Mouse (Mus musculus) MEL (cell line): Measurements from ENCODE around the gene Syk. TPM values are rescaled to one million over a fixed set of nuclear protein-coding genes. Genes with fewer than 3 reads are reported as not detected.

Source experiments
- DNase-seq: peaks from one replicate; pipeline ENCODE4 v3.0.0; 2011; ENCODE audit warnings: low read depth, low spot score
- H3K27ac ChIP-seq: 2 replicates; pipeline ENCODE4 v1.5.1; 2012; ENCODE audit warnings: low read depth, mild to moderate bottlenecking, control low read depth, low read length, moderate library complexity; ENCODE audit not compliant: control insufficient read depth
- H3K27me3 ChIP-seq, 2 experiments: fragments of 150-350 bp in 1 of 2; sonication (generic) in 1 of 2; 2 replicates each; pipeline ENCODE4 v1.6.1; 2012; ENCODE audit warnings: low read length in 2 of 2, mild to moderate bottlenecking in 2 of 2, improper control_type of control experiment in 1 of 2, moderate library complexity in 1 of 2; ENCODE audit not compliant: insufficient read depth in 2 of 2, control insufficient read depth in 1 of 2
- H3K36me3 ChIP-seq, 2 experiments: 2 replicates each; pipeline ENCODE4 v1.6.1; 2012 to 2014; ENCODE audit warnings: low read length in 2 of 2, improper control_type of control experiment in 1 of 2, inconsistent platforms in 1 of 2, mild to moderate bottlenecking in 1 of 2; ENCODE audit not compliant: insufficient read depth in 2 of 2, control insufficient read depth in 1 of 2
- H3K4me1 ChIP-seq, 2 experiments: fragments of 150-350 bp in 1 of 2; sonication (generic) in 1 of 2; 2 replicates each; pipeline ENCODE4 v1.6.1; 2012; ENCODE audit warnings: low read length in 2 of 2, improper control_type of control experiment in 1 of 2, mild to moderate bottlenecking in 1 of 2; ENCODE audit not compliant: insufficient read depth in 2 of 2, control insufficient read depth in 1 of 2
- H3K4me3 ChIP-seq, 2 experiments: fragments of 150-350 bp in 1 of 2; sonication (generic) in 1 of 2; 2 replicates each; pipeline ENCODE4 v1.5.1; 2012; ENCODE audit warnings: low read depth in 2 of 2, low read length in 2 of 2, mild to moderate bottlenecking in 2 of 2, moderate library complexity in 2 of 2, control low read depth in 1 of 2, improper control_type of control experiment in 1 of 2; ENCODE audit not compliant: control insufficient read depth in 1 of 2, insufficient read depth in 1 of 2
- H3K79me2 ChIP-seq: 2 replicates; pipeline ENCODE4 v1.6.1; 2012; ENCODE audit warnings: mild to moderate bottlenecking, low read length, moderate library complexity; ENCODE audit not compliant: control insufficient read depth, poor library complexity, insufficient read depth
- H3K9ac ChIP-seq: 2 replicates; pipeline ENCODE4 v1.6.1; 2012; ENCODE audit warnings: low read depth, mild to moderate bottlenecking, control low read depth, low read length, moderate library complexity; ENCODE audit not compliant: control insufficient read depth, poor library complexity, severe bottlenecking
- H3K9me3 ChIP-seq: fragments of 150-350 bp; sonication (generic); replicated peaks from 2 replicates; pipeline ENCODE4 v1.6.1; 2012; ENCODE audit warnings: mild to moderate bottlenecking, low read length, improper control_type of control experiment, moderate library complexity; ENCODE audit not compliant: insufficient read depth
- BHLHE40 ChIP-seq: IDR thresholded peaks from 2 replicates; pipeline ENCODE4 v1.6.1; 2012; ENCODE audit warnings: low read depth, mild to moderate bottlenecking, inconsistent platforms, low read length, improper control_type of control experiment, borderline replicate concordance
- CHD1 ChIP-seq: IDR thresholded peaks from 2 replicates; pipeline ENCODE4 v1.6.1; 2012; ENCODE audit warnings: low read depth, mild to moderate bottlenecking, inconsistent platforms, low read length, improper control_type of control experiment
- CHD2 ChIP-seq: IDR thresholded peaks from 2 replicates; pipeline ENCODE4 v1.6.1; 2011; ENCODE audit warnings: low read length, improper control_type of control experiment
- CTCF ChIP-seq, 3 experiments: IDR thresholded peaks in 2 of 3; conservative IDR thresholded peaks in 1 of 3; 2 replicates each; pipeline ENCODE4 v1.5.1; 2011 to 2012; ENCODE audit warnings: low read length in 3 of 3, low read depth in 2 of 3, mild to moderate bottlenecking in 2 of 3, improper control_type of control experiment in 1 of 3, inconsistent platforms in 1 of 3, mixed read lengths in 1 of 3, moderate library complexity in 1 of 3; ENCODE audit not compliant: control insufficient read depth in 1 of 3, insufficient read depth in 1 of 3, poor library complexity in 1 of 3, severe bottlenecking in 1 of 3
- EP300 ChIP-seq, 2 experiments: IDR thresholded peaks; 2 replicates each; pipeline ENCODE4 v1.6.1; 2011; ENCODE audit warnings: improper control_type of control experiment in 2 of 2, low read length in 2 of 2, low read depth in 1 of 2, mild to moderate bottlenecking in 1 of 2
- GABPA ChIP-seq: IDR thresholded peaks from 2 replicates; pipeline ENCODE4 v1.6.1; 2012; ENCODE audit warnings: low read depth, mild to moderate bottlenecking, inconsistent platforms, low read length, improper control_type of control experiment, moderate library complexity
- GATA1 ChIP-seq: IDR thresholded peaks from 2 replicates; pipeline ENCODE4 v1.6.1; 2011; ENCODE audit warnings: low read depth, low read length, improper control_type of control experiment
- MEF2A ChIP-seq: IDR thresholded peaks from 2 replicates; pipeline ENCODE4 v1.6.1; 2014; ENCODE audit warnings: low read depth, mild to moderate bottlenecking, inconsistent platforms, low read length, improper control_type of control experiment; ENCODE audit not compliant: poor library complexity, insufficient replicate concordance, severe bottlenecking; ENCODE audit errors: extremely low read depth
- MXI1 ChIP-seq: IDR thresholded peaks from 2 replicates; pipeline ENCODE4 v1.6.1; 2011; ENCODE audit warnings: mild to moderate bottlenecking, low read depth, low read length, improper control_type of control experiment
- MYC ChIP-seq: IDR thresholded peaks from 2 replicates; pipeline ENCODE4 v1.6.1; 2011; ENCODE audit warnings: low read depth, mild to moderate bottlenecking, low read length, improper control_type of control experiment, moderate library complexity
- NRF1 ChIP-seq: IDR thresholded peaks from 2 replicates; pipeline ENCODE4 v1.6.1; 2014; ENCODE audit warnings: low read depth, mild to moderate bottlenecking, inconsistent platforms, low read length, improper control_type of control experiment, moderate library complexity; ENCODE audit not compliant: poor library complexity, insufficient read depth, severe bottlenecking
- POLR2A ChIP-seq, 2 experiments: IDR thresholded peaks; 2 replicates each; pipeline ENCODE4 v1.6.1; 2011 to 2012; ENCODE audit warnings: low read length in 2 of 2, mild to moderate bottlenecking in 2 of 2, control low read depth in 1 of 2, improper control_type of control experiment in 1 of 2, low read depth in 1 of 2, moderate library complexity in 1 of 2; ENCODE audit not compliant: control insufficient read depth in 1 of 2, insufficient read depth in 1 of 2, poor library complexity in 1 of 2
- POLR2AphosphoS2 ChIP-seq: IDR thresholded peaks from 2 replicates; pipeline ENCODE4 v1.6.1; 2011; ENCODE audit warnings: low read length, improper control_type of control experiment
- RCOR1 ChIP-seq: IDR thresholded peaks from 2 replicates; pipeline ENCODE4 v1.6.1; 2012; ENCODE audit warnings: low read depth, mild to moderate bottlenecking, inconsistent platforms, low read length, improper control_type of control experiment
- TAL1 ChIP-seq: IDR thresholded peaks from 2 replicates; pipeline ENCODE4 v1.6.1; 2012; ENCODE audit warnings: mild to moderate bottlenecking, inconsistent platforms, low read length, moderate library complexity, mixed read lengths
- TBP ChIP-seq: IDR thresholded peaks from 2 replicates; pipeline ENCODE4 v1.8.0; 2011; ENCODE audit warnings: low read depth, low read length, improper control_type of control experiment
- TCF12 ChIP-seq: IDR thresholded peaks from 2 replicates; pipeline ENCODE4 v1.6.1; 2014; ENCODE audit warnings: low read depth, mild to moderate bottlenecking, inconsistent platforms, low read length, improper control_type of control experiment, moderate library complexity
- USF1 ChIP-seq: IDR thresholded peaks from 2 replicates; pipeline ENCODE4 v1.6.1; 2014; ENCODE audit warnings: low read depth, mild to moderate bottlenecking, inconsistent platforms, low read length, improper control_type of control experiment, moderate library complexity
- USF2 ChIP-seq, 2 experiments: IDR thresholded peaks; 2 replicates each; pipeline ENCODE4 v1.6.1; 2011 to 2012; ENCODE audit warnings: improper control_type of control experiment in 2 of 2, low read length in 2 of 2, borderline replicate concordance in 1 of 2, inconsistent platforms in 1 of 2, low read depth in 1 of 2, mild to moderate bottlenecking in 1 of 2; ENCODE audit not compliant: insufficient read depth in 1 of 2
- ZKSCAN1 ChIP-seq: IDR thresholded peaks from 2 replicates; pipeline ENCODE4 v1.6.1; 2012; ENCODE audit warnings: low read depth, mild to moderate bottlenecking, inconsistent platforms, low read length, improper control_type of control experiment, moderate library complexity
- ZMIZ1 ChIP-seq: IDR thresholded peaks from 2 replicates; pipeline ENCODE4 v1.6.1; 2012; ENCODE audit warnings: low read depth, mild to moderate bottlenecking, inconsistent platforms, low read length, improper control_type of control experiment, moderate library complexity
- polyA plus RNA-seq, 2 experiments: library from polyadenylated mRNA; stranded (reverse) in 1 of 2; unstranded in 1 of 2; fragments of >175 nt in 1 of 2; fragments of >200 nt in 1 of 2; gene quantifications; 2 replicates each; pipeline versions ENCODE4 v1.2.1 to v1.2.4; 2012; ENCODE audit warnings: low replicate concordance in 2 of 2, low read depth in 1 of 2; ENCODE audit not compliant: insufficient read length in 2 of 2, insufficient read depth in 1 of 2, missing spikeins in 1 of 2
- total RNA-seq: library from RNA; depleted of rRNA; stranded (reverse); fragments of 300-350 nt; gene quantifications from 2 replicates; pipeline ENCODE4 v1.2.3, GENCODE M21; 2012

Gene Syk
- total and polyA plus RNA-seq, 3 experiments, result 14.4 to 23.8 TPM; not detected in 1

- Histone ChIP-seq H3K36me3 (no peaks in the 10 kb centered on the region), H3K27me3 (no peaks in the 10 kb centered on the region), H3K27ac (no peak overlapping the region), H3K9ac (no peak overlapping the region), H3K4me3 (no peak overlapping the region), H3K79me2 (no peaks in the 10 kb centered on the region), H3K4me1 (no peaks in the 10 kb centered on the region), H3K9me3 (no peaks in the 10 kb centered on the region)
- no peak for DNase-seq
- TF ChIP-seq CTCF (IDR thresholded peaks at IDR 0.05 in 2 of 3, conservative IDR thresholded peaks at IDR 0.05 in 1 of 3; ENCODE audit: control insufficient read depth in 1 of 3, insufficient read depth in 1 of 3, low read depth in 2 of 3, low read length in 3 of 3, poor library complexity in 1 of 3, severe bottlenecking in 1 of 3), result no peak
- TF ChIP-seq ZMIZ1, result no peak
- TF ChIP-seq NRF1, result no peak
- no peak for TF ChIP-seq ZKSCAN1
- TF ChIP-seq CHD2, result no peak
- TF ChIP-seq USF2 (IDR thresholded peaks at IDR 0.05; ENCODE audit: borderline replicate concordance in 1 of 2, insufficient read depth in 1 of 2, low read depth in 1 of 2, low read length in 2 of 2), result no peak
Observed at GRCm38 (mm10) chr13:52674839-52675238, 91.9 kb downstream of the Syk start.

- H3K36me3 ChIP-seq, result no peaks in the 10 kb centered on the region
- H3K27me3 ChIP-seq, result no peaks in the 10 kb centered on the region
- no peaks in the 10 kb centered on the region for H3K79me2 ChIP-seq
- no peaks in the 10 kb centered on the region for H3K9me3 ChIP-seq
- no peak for DNase-seq
- no peak overlapping the region for H3K27ac ChIP-seq
- H3K4me1 ChIP-seq, result no peaks in the 10 kb centered on the region
- H3K4me3 ChIP-seq, result no peak overlapping the region
- H3K9ac ChIP-seq, result no peak overlapping the region
- TF ChIP-seq TCF12, result no peak
- no peak for TF ChIP-seq USF1
- TF ChIP-seq GABPA, result no peak
- TF ChIP-seq TBP, result no peak
- TF ChIP-seq CHD1, result no peak
- no peak for TF ChIP-seq POLR2AphosphoS2
- TF ChIP-seq BHLHE40, result no peak
- TF ChIP-seq MEF2A, result no peak
- no peak for TF ChIP-seq NRF1
- no peak for TF ChIP-seq ZMIZ1
- no peak for TF ChIP-seq POLR2A (IDR thresholded peaks at IDR 0.05; ENCODE audit: control insufficient read depth in 1 of 2, insufficient read depth in 1 of 2, low read depth in 1 of 2, low read length in 2 of 2, poor library complexity in 1 of 2)
- no peak for TF ChIP-seq USF2 (IDR thresholded peaks at IDR 0.05; ENCODE audit: borderline replicate concordance in 1 of 2, insufficient read depth in 1 of 2, low read depth in 1 of 2, low read length in 2 of 2)
- TF ChIP-seq MXI1, result no peak
- TF ChIP-seq MYC, result no peak
- TF ChIP-seq GATA1, result no peak
- TF ChIP-seq RCOR1, result no peak
- no peak for TF ChIP-seq TAL1
- no peak for TF ChIP-seq EP300 (IDR thresholded peaks at IDR 0.05; ENCODE audit: low read depth in 1 of 2, low read length in 2 of 2)
Observed at GRCm38 (mm10) chr13:52675526-52676294, 92.7 kb downstream of the Syk start.
